Mouse (Mus musculus) frontal cortex, adult 2 months (tissue): ENCODE data around the gene Myo1c. TPM values are rescaled to one million over a fixed set of nuclear protein-coding genes. Genes with fewer than 3 reads are reported as not detected.

ENCODE experiments used
- DNase-seq, 2 experiments: peaks; one replicate each; pipeline ENCODE4 v3.0.0; 2022; ENCODE audit warnings: low spot score in 1 of 2; ENCODE audit errors: extremely low spot score in 1 of 2
- polyA plus RNA-seq: library from polyadenylated mRNA; depleted of rRNA; stranded (reverse); fragments of >200 nt; gene quantifications from 2 replicates; pipeline ENCODE4 v1.2.3, GENCODE M21; 2012; rRNA removed

The Myo1c gene
- polyA plus RNA-seq, 1 experiment, result 19.3 TPM

- no peak for DNase-seq
Measured at GRCm38 (mm10) chr11:75700557-75700956, 50.3 kb downstream of the Myo1c start.

- DNase-seq, result no peak
Measured at GRCm38 (mm10) chr11:75702761-75703160, 52.5 kb downstream of the Myo1c start.

GRCm38 (mm10) chr11:75703748-75704147, 53.4 kb downstream of the Myo1c start:
- DNase-seq, result peak in 1 of 2 experiments; percentile 22

- DNase-seq, result no peak
Measured at GRCm38 (mm10) chr11:75713949-75714348, 63.6 kb downstream of the Myo1c start.

GRCm38 (mm10) chr11:75715556-75715955, 65.3 kb downstream of the Myo1c start:
- DNase-seq, result no peak

- DNase-seq, result no peak
Measured at GRCm38 (mm10) chr11:75716661-75717325, 66.5 kb downstream of the Myo1c start.

- no peak for DNase-seq
Measured at GRCm38 (mm10) chr11:75722339-75722738, 72.0 kb downstream of the Myo1c start.

Other genes starting within 250 kb of the Myo1c start
- 33.0 and 33.1 TPM in 2 replicates for gene Serpinf1, start 227.8 kb upstream of the Myo1c start, polyA plus RNA-seq
- gene Serpinf2, start 210.9 kb upstream of the Myo1c start, polyA plus RNA-seq, result 0.10 and 0.11 TPM in 2 replicates
- 13.2 and 14.4 TPM in 2 replicates for gene Wdr81, start 195.8 kb upstream of the Myo1c start, polyA plus RNA-seq
- gene Tlcd2, start 188.8 kb upstream of the Myo1c start, polyA plus RNA-seq, result 0.84 and 1.3 TPM in 2 replicates
- gene Prpf8, start 163.7 kb upstream of the Myo1c start, polyA plus RNA-seq, result 86.2 and 95.8 TPM in 2 replicates
- gene Rilp, start 140.4 kb upstream of the Myo1c start, polyA plus RNA-seq, result 2.0 and 2.9 TPM in 2 replicates
- gene Scarf1, start 137.0 kb upstream of the Myo1c start, polyA plus RNA-seq, result 3.3 and 4.1 TPM in 2 replicates
- gene Slc43a2, start 118.8 kb upstream of the Myo1c start, polyA plus RNA-seq, result 26.7 and 26.9 TPM in 2 replicates
- gene Pitpna, start 62.4 kb upstream of the Myo1c start, polyA plus RNA-seq, result 221 and 251 TPM in 2 replicates
- 57.2 and 66.7 TPM in 2 replicates for gene Inpp5k, start 19.5 kb upstream of the Myo1c start, polyA plus RNA-seq
- gene Crk, start 28.8 kb downstream of the Myo1c start, polyA plus RNA-seq, result 83.6 and 84.2 TPM in 2 replicates
- gene Ywhae, start 82.4 kb downstream of the Myo1c start, polyA plus RNA-seq, result 1,066 and 1,088 TPM in 2 replicates
- 5.2 and 11.0 TPM in 2 replicates for gene Doc2b, start 145.5 kb downstream of the Myo1c start, polyA plus RNA-seq